Mouse (Mus musculus) intestine, embryonic 16.5 days (tissue): ENCODE data around the gene Lrp1. TPM values are rescaled to one million over a fixed set of nuclear protein-coding genes. Genes with fewer than 3 reads are reported as not detected.
A peak's percentile ranks its signal among the peaks of the same experiment; 100 is the strongest.

ENCODE experiments used
- ATAC-seq: fragments of 200-750 bp; cut with Nextera tagmentation; 2 replicates; pipeline ENCODE4 v1.8.0; 2017; ENCODE audit warnings: moderate TSS enrichment, moderate library complexity
- H3K27ac ChIP-seq: fragments of 300-500 bp; sonication (generic); 2 replicates; pipeline ENCODE4 v1.5.1; 2014; ENCODE audit warnings: mild to moderate bottlenecking, low read length
- H3K27me3 ChIP-seq: fragments of 300-500 bp; sonication (generic); replicated peaks from 2 replicates; pipeline ENCODE4 v1.6.1; 2014; ENCODE audit warnings: low read length, control low read depth, mixed read lengths; ENCODE audit not compliant: control insufficient read depth, insufficient read depth
- H3K36me3 ChIP-seq: fragments of 300-500 bp; sonication (generic); 2 replicates; pipeline ENCODE4 v1.6.1; 2014; ENCODE audit warnings: low read length, control low read depth; ENCODE audit not compliant: control insufficient read depth, insufficient read depth
- H3K4me1 ChIP-seq: fragments of 300-500 bp; sonication (generic); 2 replicates; pipeline ENCODE4 v1.6.1; 2014; ENCODE audit warnings: low read length, control low read depth, mixed read lengths; ENCODE audit not compliant: control insufficient read depth, insufficient read depth
- H3K4me2 ChIP-seq: fragments of 300-500 bp; sonication (generic); 2 replicates; pipeline ENCODE4 v1.6.1; 2014; ENCODE audit warnings: low read depth, low read length, control low read depth
- H3K4me3 ChIP-seq: fragments of 300-500 bp; sonication (generic); 2 replicates; pipeline ENCODE4 v1.5.1; 2014; ENCODE audit warnings: mild to moderate bottlenecking, low read length
- H3K9ac ChIP-seq: fragments of 300-500 bp; sonication (generic); 2 replicates; pipeline ENCODE4 v1.6.1; 2014; ENCODE audit warnings: low read depth, low read length
- H3K9me3 ChIP-seq: fragments of 300-500 bp; sonication (generic); 2 replicates; pipeline ENCODE4 v1.6.1; 2016; ENCODE audit warnings: low read length, control low read depth; ENCODE audit not compliant: control insufficient read depth
- WGBS: fragments of 180-500 bp; shearing (Covaris S2); extraction: QIAGEN DNeasy Blood & Tissue Kit; methylation state at CpG from one replicate; pipeline ENCODE4 v1.1.7; 2014; 5-methylcytosine and 5-hydroxymethylcytosine counted together
- polyA plus RNA-seq: library from polyadenylated mRNA; unstranded; fragments of >200 nt; fragmentation: Nextera tagmentation; extraction: Ambion mirVana; gene quantifications from 2 replicates; pipeline ENCODE4 v1.2.1, GENCODE M21; 2015

The Lrp1 gene
- polyA plus RNA-seq, 1 experiment from 2014 or later: 64.6 TPM

DNA sequence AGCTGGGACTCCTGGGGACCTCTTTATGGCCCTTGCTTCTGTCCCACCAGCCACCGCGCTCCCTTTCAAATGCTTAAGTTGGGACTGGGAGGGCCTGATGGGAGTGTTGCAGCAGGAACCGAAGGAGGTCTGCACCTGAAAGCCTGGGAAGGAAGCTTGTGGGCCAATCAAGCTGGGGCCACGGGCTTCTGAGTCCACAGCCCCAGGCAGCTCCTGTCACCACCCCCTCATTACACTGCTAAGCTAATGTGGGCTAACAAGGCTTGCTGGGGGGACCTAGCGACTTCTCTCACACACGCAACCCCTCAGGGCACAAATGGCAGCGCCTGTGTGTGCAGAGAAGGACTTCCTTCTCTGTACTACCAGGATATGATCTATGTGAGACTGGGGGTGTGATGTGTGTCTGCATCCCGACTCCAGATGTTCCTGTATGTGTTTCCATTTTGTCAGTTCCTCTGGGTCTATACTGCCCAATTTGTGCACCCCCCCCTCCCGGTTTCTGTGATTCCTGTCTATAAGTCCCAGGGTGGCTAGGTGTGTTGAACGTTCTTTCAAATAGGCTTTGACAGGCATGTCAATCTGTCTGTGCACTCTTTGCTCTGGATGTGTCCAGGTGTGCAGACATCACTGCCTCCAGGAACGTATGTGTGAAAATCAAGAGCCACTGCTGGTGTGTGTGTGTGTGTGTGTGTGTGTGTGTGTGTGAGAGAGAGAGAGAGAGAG, 109.9 kb downstream of the Lrp1 start:
- WGBS: 17% methylated on average over 11 of the region's 11 CpGs
- H3K4me1 ChIP-seq: peaks cover 60% of the 10 kb centered on the region
- peaks cover 82% of the 10 kb centered on the region for H3K27me3 ChIP-seq
- ATAC-seq: no peak
- H3K9me3 ChIP-seq: no peaks in the 10 kb centered on the region
- peak overlapping the region; percentile 98; the same call in 1 of the 2 replicates for H3K4me2 ChIP-seq
- peak overlapping the region; percentile 62 for H3K4me3 ChIP-seq
- H3K27ac ChIP-seq: no peak overlapping the region; the same call in 1 of the 2 replicates
- H3K36me3 ChIP-seq: no peaks in the 10 kb centered on the region
- H3K9ac ChIP-seq: peak overlapping the region; percentile 69; the same call in 1 of the 2 replicates

DNA sequence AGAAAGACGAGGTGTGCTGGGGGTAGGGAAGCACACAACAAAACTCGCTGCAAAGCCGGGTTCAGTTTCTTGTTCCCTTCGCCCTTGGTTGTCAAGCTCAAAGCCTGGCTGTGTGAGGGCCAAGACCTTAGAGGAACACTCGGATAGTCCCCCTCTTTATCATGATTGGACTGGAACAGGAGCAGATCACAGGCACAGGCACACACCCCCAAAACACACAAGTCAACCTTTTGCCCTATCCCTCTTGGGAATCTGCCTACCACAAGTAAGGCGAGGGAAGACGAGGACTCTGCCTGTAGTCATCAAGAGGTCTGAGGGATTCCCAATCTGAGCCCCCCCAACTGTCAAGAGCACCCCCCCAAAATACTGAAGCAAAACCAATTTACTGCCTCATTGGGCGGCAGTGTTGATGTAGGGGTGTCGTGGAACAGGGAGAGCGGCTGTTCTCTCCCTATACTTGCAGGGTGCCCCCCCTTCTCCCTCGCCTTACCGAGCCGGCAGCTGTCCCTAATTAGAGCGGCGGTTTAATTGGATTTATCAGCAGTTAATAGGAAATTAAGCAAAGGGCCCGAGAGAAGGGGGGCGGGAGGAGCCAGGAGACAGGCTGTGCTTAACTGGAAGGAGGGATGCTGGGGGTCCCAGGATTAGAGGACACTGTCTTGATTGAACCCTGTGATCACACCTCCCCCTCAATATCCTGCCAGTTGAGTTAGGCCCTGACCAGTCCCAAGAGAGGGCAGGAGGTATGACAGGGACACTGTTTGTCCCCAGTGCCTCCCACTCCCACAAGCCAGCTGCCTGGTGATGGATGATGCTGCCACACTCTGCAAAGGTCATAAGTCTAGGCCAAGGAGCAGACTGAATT, 110.9 kb downstream of the Lrp1 start:
- H3K27ac ChIP-seq: no peak overlapping the region; the same call in 1 of the 2 replicates
- H3K4me3 ChIP-seq: no peak overlapping the region
- H3K9ac ChIP-seq: no peak overlapping the region
- no peak for ATAC-seq
- H3K9me3 ChIP-seq: no peaks in the 10 kb centered on the region
- no peaks in the 10 kb centered on the region for H3K36me3 ChIP-seq
- peaks cover 51% of the 10 kb centered on the region for H3K4me1 ChIP-seq
- 22% methylated on average over 17 of the region's 17 CpGs for WGBS
- peak overlapping the region; percentile 75 for H3K4me2 ChIP-seq
- H3K27me3 ChIP-seq: peaks cover 75% of the 10 kb centered on the region

DNA sequence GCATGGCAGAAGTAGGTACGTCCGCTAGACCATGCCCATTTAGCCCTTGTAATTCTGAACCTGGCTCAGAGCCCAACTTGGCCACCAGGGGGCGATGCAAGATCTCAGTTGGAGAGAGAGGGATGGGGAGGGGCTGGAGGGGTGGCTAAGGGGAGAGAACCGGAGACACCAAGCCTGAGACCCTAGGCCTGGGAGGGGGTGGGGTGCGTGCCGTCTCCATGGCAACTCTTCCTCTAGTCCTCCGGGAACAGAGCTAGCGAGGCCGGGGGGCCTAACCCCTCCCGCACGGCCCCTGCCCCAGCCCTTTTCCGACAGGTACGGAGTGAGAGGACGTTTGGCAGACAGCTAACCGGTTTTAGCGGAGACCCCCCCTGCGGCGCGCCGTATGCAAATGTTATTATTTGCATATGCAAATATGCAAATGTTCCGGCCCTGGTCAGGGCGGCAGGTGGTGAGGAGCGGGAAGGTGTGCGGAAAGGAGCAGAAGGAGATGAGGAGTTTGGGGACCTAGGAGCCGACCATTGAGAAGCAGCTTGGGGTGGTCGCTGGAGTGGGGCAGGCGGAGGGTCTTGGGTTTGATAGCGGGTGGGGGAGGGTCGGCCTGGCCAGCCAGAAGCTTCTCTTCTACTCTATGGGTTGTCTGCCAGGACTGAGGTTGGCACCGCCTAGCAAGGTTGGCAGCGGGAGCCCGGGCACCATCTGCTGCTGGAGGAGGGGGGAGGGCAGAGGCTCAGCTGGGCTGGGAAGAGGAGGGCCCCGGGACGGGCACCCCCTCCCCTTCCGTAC, 111.7 kb downstream of the Lrp1 start:
- Histone ChIP-seq H3K4me1 (peaks cover 45% of the 10 kb centered on the region), H3K27me3 (peaks cover 69% of the 10 kb centered on the region), H3K36me3 (no peaks in the 10 kb centered on the region), H3K9me3 (no peaks in the 10 kb centered on the region), H3K4me3 (peak overlapping the region; percentile 46), H3K4me2 (peak overlapping the region; percentile 75), H3K27ac (no peak overlapping the region; the same call in 1 of the 2 replicates), H3K9ac (peak overlapping the region; percentile 32; the same call in 1 of the 2 replicates)
- WGBS: under 1% methylated on average over 34 of the region's 35 CpGs
- ATAC-seq: peak; percentile 40

DNA sequence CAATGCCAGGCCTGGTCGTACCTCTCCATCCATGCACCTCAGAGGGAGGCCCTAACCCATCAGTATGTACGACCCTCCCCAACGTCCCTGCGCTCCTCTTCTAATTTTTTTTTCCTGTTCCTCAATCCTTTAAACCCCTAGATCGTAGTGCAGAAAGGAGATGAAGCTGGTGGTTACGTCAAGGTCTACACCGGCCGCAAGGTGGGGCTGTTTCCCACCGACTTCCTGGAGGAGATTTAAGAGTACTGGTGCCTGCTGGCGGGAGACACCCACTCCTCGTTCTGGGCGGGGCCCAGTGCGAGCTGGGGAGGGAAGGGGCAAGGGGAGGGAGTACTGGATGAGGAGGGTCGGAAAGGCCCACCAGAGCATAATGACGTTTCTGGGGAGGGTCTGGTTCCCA, 112.7 kb downstream of the Lrp1 start:
- H3K4me1 ChIP-seq: peaks cover 36% of the 10 kb centered on the region
- H3K4me2 ChIP-seq: peak overlapping the region; percentile 75
- no peak for ATAC-seq
- 0 out of 2 replicates have a peak overlapping the region, but pooled peaks have one; percentile 14 for H3K4me3 ChIP-seq
- no peak overlapping the region for H3K9ac ChIP-seq
- H3K27me3 ChIP-seq: peaks cover 59% of the 10 kb centered on the region
- 6% methylated on average over 15 of the region's 15 CpGs for WGBS
- H3K9me3 ChIP-seq: no peaks in the 10 kb centered on the region
- no peak overlapping the region for H3K27ac ChIP-seq
- H3K36me3 ChIP-seq: no peaks in the 10 kb centered on the region

DNA sequence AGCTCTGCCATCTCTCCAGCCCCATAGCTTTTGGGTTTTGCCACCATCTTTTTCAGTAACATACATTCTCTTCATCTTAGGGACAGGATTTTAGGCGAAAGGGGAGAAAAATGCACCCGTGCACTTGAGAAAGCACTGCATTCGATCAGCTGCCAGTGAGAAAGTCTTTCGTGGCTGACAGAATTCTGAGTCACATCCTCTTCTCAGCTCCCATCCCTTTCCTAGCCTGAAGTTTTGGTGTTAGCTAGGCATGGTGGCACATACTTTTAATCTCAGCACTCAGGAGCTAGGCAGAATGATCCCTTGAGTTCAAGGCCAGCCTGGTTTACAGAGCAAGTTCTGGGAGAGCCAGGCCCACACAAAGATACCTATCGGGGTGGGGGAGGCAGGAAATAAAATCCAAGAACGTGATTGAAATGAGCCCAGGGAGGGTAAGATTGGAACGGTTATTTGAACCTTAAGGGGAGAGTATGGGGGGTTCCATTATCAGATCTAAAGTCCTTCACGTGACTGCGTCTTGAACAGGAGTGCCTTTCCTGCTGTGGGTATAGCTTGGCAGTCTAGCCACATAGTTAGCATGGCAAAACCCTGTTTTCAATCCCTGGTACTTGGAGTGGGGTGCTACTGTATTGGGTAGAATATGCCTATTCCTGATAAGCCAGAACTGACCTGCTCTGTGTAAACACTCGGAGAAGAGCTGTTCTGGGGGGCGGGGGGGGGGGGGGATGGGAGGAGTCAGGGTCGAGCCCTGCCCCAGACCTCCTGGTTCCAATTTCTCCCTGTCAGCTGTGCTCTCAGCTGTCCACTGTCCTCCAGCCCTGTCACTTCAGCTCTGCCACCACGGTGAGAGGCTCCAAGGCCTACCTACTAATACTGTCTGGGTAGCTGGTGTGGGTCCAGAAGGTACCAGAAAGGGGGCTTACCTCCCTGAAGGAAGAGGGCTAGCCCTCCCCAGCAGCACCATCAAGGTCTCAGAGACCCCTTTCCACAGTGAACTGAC, 119.8 kb downstream of the Lrp1 start, which contains the start of gene Stac3:
Stac3 (plus strand) TSS at position 793 of the 1,000 bp plus-strand sequence.
- WGBS: 65% methylated on average over 13 of the region's 13 CpGs
- peaks cover 4% of the 10 kb centered on the region; the same call in 1 of the 2 replicates for H3K36me3 ChIP-seq

DNA sequence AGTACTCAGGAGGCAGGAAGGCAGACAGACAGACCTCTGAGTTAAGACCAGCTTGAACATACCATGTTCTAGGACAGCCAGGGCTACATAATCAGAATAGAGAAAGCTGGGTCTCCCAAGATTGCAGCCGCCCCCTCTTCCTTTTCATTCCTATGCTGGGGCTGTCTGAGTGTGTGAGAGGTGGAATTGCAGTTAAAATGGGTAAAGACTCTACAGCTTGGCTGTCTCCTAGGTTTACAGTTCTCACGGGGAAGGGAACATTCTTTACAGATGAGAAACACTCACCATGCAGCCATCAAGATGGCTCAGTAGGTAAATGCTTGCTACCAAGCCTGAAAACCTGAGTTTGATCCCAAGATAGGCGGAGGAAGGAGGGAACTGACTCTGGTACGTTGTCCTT, 120.9 kb downstream of the Lrp1 start:
- no peak overlapping the region for H3K27ac ChIP-seq
- H3K9ac ChIP-seq: no peak overlapping the region
- H3K4me3 ChIP-seq: no peak overlapping the region
- H3K36me3 ChIP-seq: peaks cover 7% of the 10 kb centered on the region; the same call in 1 of the 2 replicates
- no peaks in the 10 kb centered on the region for H3K9me3 ChIP-seq
- no peak for ATAC-seq
- 79% methylated on average over 4 of the region's 4 CpGs for WGBS
- no peaks in the 10 kb centered on the region for H3K4me1 ChIP-seq
- H3K4me2 ChIP-seq: no peak overlapping the region
- H3K27me3 ChIP-seq: no peaks in the 10 kb centered on the region

More for the DNA sequence above, 119.8 kb downstream of the Lrp1 start, which contains the start of gene Stac3:
- Histone ChIP-seq H3K4me1 (no peaks in the 10 kb centered on the region), H3K4me3 (no peak within 1 kb of the TSS), H3K27ac (no peak within 1 kb of the TSS), H3K4me2 (no peak within 1 kb of the TSS), H3K27me3 (no peaks in the 10 kb centered on the region), H3K9ac (no peak within 1 kb of the TSS), H3K9me3 (no peaks in the 10 kb centered on the region)
- ATAC-seq: no peak

DNA sequence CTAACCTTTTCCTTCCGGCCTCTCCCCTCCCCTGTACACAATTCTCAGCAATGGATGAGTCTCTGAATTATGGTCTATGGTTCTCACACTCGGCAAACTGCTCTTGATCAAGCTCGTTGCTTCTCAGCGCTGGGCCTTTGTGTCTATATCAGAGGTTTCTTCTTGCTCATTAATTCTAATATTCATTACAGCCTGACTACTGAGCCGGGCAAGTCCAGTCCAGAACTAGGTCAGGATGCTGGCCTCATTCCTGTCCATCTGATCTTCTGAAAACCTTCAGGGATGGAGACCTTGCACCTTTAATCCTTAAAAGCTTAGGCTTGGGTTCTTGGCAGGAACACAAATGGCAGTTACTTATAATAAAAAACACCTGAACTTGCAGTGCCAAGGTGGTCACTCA, 121.4 kb downstream of the Lrp1 start:
- Histone ChIP-seq H3K36me3 (peaks cover 12% of the 10 kb centered on the region; the same call in 1 of the 2 replicates), H3K9me3 (no peaks in the 10 kb centered on the region)
- WGBS: 80% methylated on average over 5 of the region's 5 CpGs

DNA sequence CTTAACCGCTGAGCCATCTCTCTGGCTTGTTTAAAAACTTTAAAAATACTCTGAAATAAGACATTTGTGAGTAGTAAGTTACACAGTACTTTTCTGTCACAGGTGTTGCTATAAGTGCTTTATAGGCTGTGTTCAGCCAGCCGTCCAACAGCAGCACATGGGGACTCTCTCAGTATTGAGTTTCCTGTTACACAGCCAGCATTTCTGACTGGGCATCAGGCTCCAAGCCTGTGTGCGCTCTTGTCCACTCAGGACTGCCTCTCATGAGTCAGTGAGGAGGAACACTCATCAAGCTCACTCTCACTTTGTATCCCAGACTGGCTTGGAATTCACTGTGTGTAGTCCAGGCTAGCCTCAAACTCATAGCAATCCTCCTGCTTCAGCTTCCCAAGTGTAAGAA, 124.8 kb downstream of the Lrp1 start:
- 97% methylated on average over 3 of the region's 3 CpGs for WGBS
- Histone ChIP-seq H3K27ac (no peak overlapping the region), H3K9me3 (no peaks in the 10 kb centered on the region), H3K36me3 (peaks cover 16% of the 10 kb centered on the region), H3K4me1 (no peaks in the 10 kb centered on the region), H3K9ac (no peak overlapping the region), H3K4me3 (no peak overlapping the region), H3K27me3 (no peaks in the 10 kb centered on the region), H3K4me2 (no peak overlapping the region)
- ATAC-seq: no peak

More for the DNA sequence above, 121.4 kb downstream of the Lrp1 start:
- H3K4me1 ChIP-seq: no peaks in the 10 kb centered on the region
- no peak for ATAC-seq
- H3K4me2 ChIP-seq: no peak overlapping the region
- H3K4me3 ChIP-seq: no peak overlapping the region
- H3K9ac ChIP-seq: no peak overlapping the region
- no peaks in the 10 kb centered on the region for H3K27me3 ChIP-seq
- H3K27ac ChIP-seq: no peak overlapping the region
